27 mouse cellular contexts compared by ENCODE assay signal in genomic region chr3:55442012-55442645, GRCm38 (mm10). TPM values are rescaled to one million over a fixed set of nuclear protein-coding genes. Genes with fewer than 3 reads are reported as not detected.
DNase-seq lines count a peak whose midpoint lies in the region; ATAC-seq and TF ChIP-seq lines count a peak whose summit lies in the region.
"Had no signal": no experiment of that assay in that cellular context is flagged by ENCODE, and none has a peak within 500 bp of the region (broad histone marks: within the 10 kb centered on the region; RNA-seq: fewer than 3 reads in every experiment).

No protein-coding gene starts in this region.

- peak; percentile 75 for DNase-seq in heart, adult 11 months
- no peak for DNase-seq in heart, postnatal 36 days
- no peak for DNase-seq in neural tube, embryonic 10.5 days (ENCODE audit: extremely low spot score, low spot score)
- DNase-seq in left cerebral cortex, postnatal 14 days (ENCODE audit: low spot score in 2 of 2): peak; percentile 68 to 88
- DNase-seq in thymus, postnatal 36 days: no peak
- DNase-seq: cerebellum, adult 18-20 months; embryo, embryonic 11 days; gastrocnemius, postnatal 36 days; liver, postnatal 0 days; lung, postnatal 36 days; thymus, postnatal 25 days had no signal

- intact Hi-C loops in heart, postnatal 36 days (cut with DNase I): no loop called here
- intact Hi-C loops in left cerebral cortex, postnatal 14 days (cut with DNase I): no loop called here

- H3K27me3 ChIP-seq in neural tube, embryonic 13.5 days: no peaks in the 10 kb centered on the region
- H3K27me3 ChIP-seq in intestine, postnatal 0 days (replicated peaks; ENCODE audit: control insufficient read depth, insufficient read depth, low read length): no peaks in the 10 kb centered on the region
- H3K27me3 ChIP-seq: heart, embryonic 13.5 days; kidney, embryonic 15.5 days; limb, embryonic 15.5 days had no signal

- H3K36me3 ChIP-seq in neural tube, embryonic 13.5 days: 0 out of 2 replicates have a peak, but pooled peaks cover 8% of the 10 kb centered on the region
- H3K36me3 ChIP-seq in intestine, postnatal 0 days (ENCODE audit: control insufficient read depth, insufficient read depth): no peaks in the 10 kb centered on the region
- H3K36me3 ChIP-seq: heart, embryonic 13.5 days; kidney, embryonic 15.5 days; limb, embryonic 15.5 days had no signal

- H3K9me3 ChIP-seq in neural tube, embryonic 13.5 days: no peaks in the 10 kb centered on the region
- H3K9me3 ChIP-seq in intestine, postnatal 0 days (ENCODE audit: control insufficient read depth): no peaks in the 10 kb centered on the region
- H3K9me3 ChIP-seq: heart, embryonic 13.5 days; kidney, embryonic 15.5 days; limb, embryonic 15.5 days had no signal

- 77% methylated on average over 11 of the region's 11 CpGs for WGBS in neural tube, embryonic 13.5 days
- 82% methylated on average over 11 of the region's 11 CpGs for WGBS in intestine, postnatal 0 days

- H3K4me1 ChIP-seq in neural tube, embryonic 13.5 days (replicated peaks): peaks cover 14% of the 10 kb centered on the region; the same call in 1 of the 2 replicates
- H3K4me1 ChIP-seq in intestine, postnatal 0 days (replicated peaks; ENCODE audit: control insufficient read depth, insufficient read depth, low read length): no peaks in the 10 kb centered on the region
- H3K4me1 ChIP-seq: limb, embryonic 15.5 days had no signal

- H3K4me3 ChIP-seq in neural tube, embryonic 13.5 days: no peak overlapping the region
- no peak overlapping the region for H3K4me3 ChIP-seq in intestine, postnatal 0 days (ENCODE audit: low read depth, low read length)
- H3K4me3 ChIP-seq: heart, embryonic 13.5 days; kidney, embryonic 15.5 days; limb, embryonic 15.5 days; myocyte had no signal

- H3K27ac ChIP-seq in neural tube, embryonic 13.5 days (replicated peaks): 0 out of 2 replicates have a peak overlapping the region, but pooled peaks have one; percentile 28
- no peak overlapping the region for H3K27ac ChIP-seq in intestine, postnatal 0 days (ENCODE audit: low read depth, low read length)
- H3K27ac ChIP-seq: heart, embryonic 13.5 days; kidney, embryonic 15.5 days; limb, embryonic 15.5 days had no signal

- no peak overlapping the region for H3K4me2 ChIP-seq in neural tube, embryonic 13.5 days
- H3K4me2 ChIP-seq in intestine, postnatal 0 days (replicated peaks; ENCODE audit: low read depth): no peak overlapping the region
- H3K4me2 ChIP-seq: heart, embryonic 13.5 days; kidney, embryonic 15.5 days; limb, embryonic 15.5 days; midbrain, embryonic 11.5 days had no signal

- no peak overlapping the region for H3K9ac ChIP-seq in neural tube, embryonic 13.5 days
- no peak overlapping the region for H3K9ac ChIP-seq in intestine, postnatal 0 days (ENCODE audit: low read depth, low read length)
- H3K9ac ChIP-seq: heart, embryonic 13.5 days; kidney, embryonic 15.5 days; limb, embryonic 15.5 days; liver, postnatal 0 days had no signal

- no peak for TF ChIP-seq CTCF in intestine, postnatal 0 days (IDR thresholded peaks at IDR 0.05; ENCODE audit: low read depth)

- ATAC-seq in neural tube, embryonic 13.5 days (ENCODE audit: low read depth): no peak
- ATAC-seq in intestine, postnatal 0 days: no peak
- ATAC-seq: forebrain, embryonic 14.5 days; inflammation-experienced regulatory T-cells, adult 6 months; liver, postnatal 0 days had no signal

RNA-seq across cellular contexts. Expression of gene Gm21954, which starts 29.9 kb away (rescaled TPM):
- not detected for total RNA-seq in heart, postnatal 36 days (2021)
- polyA plus RNA-seq in neural tube, embryonic 13.5 days (2015; fragmentation: Nextera tagmentation; extraction: Ambion mirVana): not detected in 2 replicates
- not detected for total RNA-seq in left cerebral cortex, postnatal 14 days (2021)
- polyA plus RNA-seq in intestine, postnatal 0 days (2015; fragmentation: Nextera tagmentation; extraction: Ambion mirVana): not detected in 2 replicates
- total RNA-seq: adrenal gland, adult 18-20 months; ES-E14; gastrocnemius, postnatal 36 days; hematopoietic stem cell, adult 5-6 weeks had no signal
- polyA plus RNA-seq: brain, embryonic 14.5 days; C2C12; forebrain, embryonic 14.5 days; heart, embryonic 13.5 days; inflammation-experienced regulatory T-cells, adult 6 months; kidney, embryonic 15.5 days; limb, embryonic 15.5 days; liver, postnatal 0 days; midbrain, embryonic 11.5 days; myocyte; spleen, adult 2 months; stomach, embryonic 16.5 days had no signal

Comparison
In these comparisons a context has a peak if more than half of its experiments do, and no peak if none do; other contexts are left out.
1. DNase-seq: peak in heart, adult 11 months (single experiment) and left cerebral cortex, postnatal 14 days (2 of 2); none in heart, postnatal 36 days (0 of 2), neural tube, embryonic 10.5 days (single experiment) and thymus, postnatal 36 days (0 of 2).